Mouse (Mus musculus) megakaryocyte, embryonic 14.5 days (primary cell): ENCODE data around the gene Nae1. TPM values are rescaled to one million over a fixed set of nuclear protein-coding genes. Genes with fewer than 3 reads are reported as not detected.
A peak's percentile ranks its signal among the peaks of the same experiment; 100 is the strongest.

Experiments
- H3K27me3 ChIP-seq: replicated peaks from 2 replicates; pipeline ENCODE3; 2012; ENCODE audit warnings: inconsistent platforms
- H3K36me3 ChIP-seq: replicated peaks from 2 replicates; pipeline ENCODE3; 2012; ENCODE audit warnings: low read length, inconsistent platforms, mixed read lengths
- H3K4me1 ChIP-seq: 2 replicates; pipeline ENCODE4 v1.6.1; 2012; ENCODE audit warnings: inconsistent platforms
- H3K4me3 ChIP-seq: replicated peaks from 2 replicates; pipeline ENCODE3; 2012; ENCODE audit warnings: moderate library complexity, mild to moderate bottlenecking, inconsistent platforms
- H3K9me3 ChIP-seq: 2 replicates; pipeline ENCODE4 v1.6.1; 2012; ENCODE audit warnings: inconsistent platforms
- FLI1 ChIP-seq: IDR thresholded peaks from 2 replicates; pipeline ENCODE4 v1.6.1; 2012; ENCODE audit warnings: low read length, inconsistent platforms, mixed read lengths
- GATA1 ChIP-seq: IDR thresholded peaks from 3 replicates; pipeline ENCODE4 v1.6.1; 2012; ENCODE audit warnings: mixed read lengths, low read length, inconsistent platforms, borderline replicate concordance
- polyA plus RNA-seq: library from polyadenylated mRNA; stranded (reverse); fragments of >175 nt; gene quantifications from 2 replicates; pipeline ENCODE4 v1.2.3, GENCODE M21; 2012; ENCODE audit warnings: low replicate concordance; ENCODE audit not compliant: insufficient read depth

The Nae1 gene
- polyA plus RNA-seq, 1 experiment, result 1.5 TPM

GRCm38 (mm10) chr8:104533551-104533950 is 886 bp downstream of the Nae1 start:
- Histone ChIP-seq H3K27me3 (peaks cover 11% of the 10 kb centered on the region), H3K4me1 (peaks cover 32% of the 10 kb centered on the region), H3K4me3 (peak overlapping the region; percentile 99), H3K9me3 (no peaks in the 10 kb centered on the region), H3K36me3 (peaks cover 21% of the 10 kb centered on the region)
- TF ChIP-seq GATA1 (no peak), FLI1 (no peak)

DNA sequence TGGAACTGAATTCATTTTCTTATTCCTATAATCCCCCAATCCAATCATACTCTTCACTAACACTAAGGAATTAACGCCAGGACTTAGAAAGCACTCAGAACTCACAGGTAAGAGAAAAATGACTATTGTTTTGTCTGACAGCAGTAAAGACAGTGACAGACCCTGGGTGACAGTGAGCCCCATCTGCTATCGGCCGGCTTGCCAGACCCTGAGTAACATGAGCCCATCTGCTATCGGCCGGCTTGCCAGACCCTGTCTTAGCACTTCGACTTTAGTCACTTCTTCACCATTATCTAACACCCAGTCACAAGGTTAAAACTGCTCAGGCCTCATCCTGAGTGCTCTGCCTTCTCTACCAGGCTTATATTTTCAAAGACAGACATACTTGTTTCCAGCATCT is 4.8 kb downstream of the Nae1 start:
- H3K27me3 ChIP-seq, result no peaks in the 10 kb centered on the region
- H3K9me3 ChIP-seq, result no peaks in the 10 kb centered on the region
- no peak for TF ChIP-seq FLI1
- TF ChIP-seq GATA1, result no peak
- peaks cover 21% of the 10 kb centered on the region for H3K4me1 ChIP-seq
- peaks cover 56% of the 10 kb centered on the region for H3K36me3 ChIP-seq
- no peak overlapping the region for H3K4me3 ChIP-seq

- Histone ChIP-seq H3K27me3 (no peaks in the 10 kb centered on the region), H3K9me3 (no peaks in the 10 kb centered on the region), H3K4me3 (no peak overlapping the region), H3K4me1 (peaks cover 10% of the 10 kb centered on the region; the same call in 1 of the 2 replicates), H3K36me3 (peaks cover 76% of the 10 kb centered on the region)
- TF ChIP-seq GATA1, result no peak
- no peak for TF ChIP-seq FLI1
These were observed 16.6 kb downstream of the Nae1 start for GRCm38 (mm10) chr8:104517872-104518271.

GRCm38 (mm10) chr8:104510134-104510533 is 24.3 kb downstream of the Nae1 start:
- no peak for TF ChIP-seq FLI1
- TF ChIP-seq GATA1, result no peak
- H3K27me3 ChIP-seq, result no peaks in the 10 kb centered on the region
- peaks cover 16% of the 10 kb centered on the region for H3K4me1 ChIP-seq
- no peak overlapping the region for H3K4me3 ChIP-seq
- H3K36me3 ChIP-seq, result peaks cover 54% of the 10 kb centered on the region
- 0 out of 2 replicates have a peak, but pooled peaks cover 7% of the 10 kb centered on the region for H3K9me3 ChIP-seq

- Histone ChIP-seq H3K4me1 (peaks cover 16% of the 10 kb centered on the region), H3K36me3 (peaks cover 46% of the 10 kb centered on the region), H3K9me3 (0 out of 2 replicates have a peak, but pooled peaks cover 7% of the 10 kb centered on the region), H3K27me3 (no peaks in the 10 kb centered on the region), H3K4me3 (peak within 1 kb of the TSS; percentile 80)
- TF ChIP-seq FLI1, result no peak
- no peak for TF ChIP-seq GATA1
These were observed 25.1 kb downstream of the Nae1 start, which contains the start of gene Terb1 for GRCm38 (mm10) chr8:104509061-104510006. Terb1 (minus strand) TSS chr8:104509910.

GRCm38 (mm10) chr8:104479091-104479490 is 55.3 kb downstream of the Nae1 start:
- Histone ChIP-seq H3K4me1 (no peaks in the 10 kb centered on the region), H3K27me3 (peaks cover 12% of the 10 kb centered on the region), H3K9me3 (no peaks in the 10 kb centered on the region), H3K4me3 (no peak overlapping the region), H3K36me3 (no peaks in the 10 kb centered on the region)
- TF ChIP-seq GATA1, result no peak
- TF ChIP-seq FLI1, result no peak

- Histone ChIP-seq H3K4me1 (no peaks in the 10 kb centered on the region), H3K36me3 (no peaks in the 10 kb centered on the region), H3K9me3 (0 out of 2 replicates have a peak, but pooled peaks cover 3% of the 10 kb centered on the region), H3K4me3 (no peak overlapping the region), H3K27me3 (peaks cover 2% of the 10 kb centered on the region)
- no peak for TF ChIP-seq FLI1
- TF ChIP-seq GATA1, result no peak
These were observed 62.0 kb downstream of the Nae1 start for GRCm38 (mm10) chr8:104472465-104472864.

- Histone ChIP-seq H3K4me3 (no peak overlapping the region), H3K4me1 (no peaks in the 10 kb centered on the region), H3K27me3 (no peaks in the 10 kb centered on the region), H3K9me3 (0 out of 2 replicates have a peak, but pooled peaks cover 3% of the 10 kb centered on the region), H3K36me3 (no peaks in the 10 kb centered on the region)
- TF ChIP-seq FLI1 (no peak), GATA1 (no peak)
These were observed 67.0 kb downstream of the Nae1 start for GRCm38 (mm10) chr8:104467463-104467862.

Other genes starting within 250 kb of the Nae1 start
- gene Cmtm2a, start 241.5 kb downstream of the Nae1 start, polyA plus RNA-seq, result not detected in 2 replicates
- gene Gm45711, start 224.6 kb downstream of the Nae1 start, polyA plus RNA-seq, result not detected in 2 replicates
- not detected in 2 replicates for gene Cmtm1, start 224.5 kb downstream of the Nae1 start, polyA plus RNA-seq
- gene Gm11020, start 213.1 kb downstream of the Nae1 start, polyA plus RNA-seq, result not detected in 2 replicates
- gene Cmtm2b, start 212.4 kb downstream of the Nae1 start, polyA plus RNA-seq, result not detected in 2 replicates
- 64.5 and 65.4 TPM in 2 replicates for gene Cmtm3, start 195.2 kb downstream of the Nae1 start, polyA plus RNA-seq
- gene Cmtm4, start 138.8 kb downstream of the Nae1 start, polyA plus RNA-seq, result 0.69 and 1.2 TPM in 2 replicates
- gene Dync1li2, start 91.6 kb downstream of the Nae1 start, polyA plus RNA-seq, result 5.1 and 12.1 TPM in 2 replicates
- not detected in 2 replicates for gene Terb1, start 24.7 kb downstream of the Nae1 start, polyA plus RNA-seq
- 1.1 and 8.2 TPM in 2 replicates for gene Car7, start 52 bp upstream of the Nae1 start, polyA plus RNA-seq
- 1.3 TPM in 1 of 2 replicates, not detected in the other for gene Pdp2, start 56.8 kb upstream of the Nae1 start, polyA plus RNA-seq
- gene Cdh16, start 89.8 kb upstream of the Nae1 start, polyA plus RNA-seq, result not detected in 2 replicates
- gene Rrad, start 96.7 kb upstream of the Nae1 start, polyA plus RNA-seq, result 2.2 TPM in 1 of 2 replicates, not detected in the other
- gene Ciao2b, start 107.3 kb upstream of the Nae1 start, polyA plus RNA-seq, result 39.8 and 119 TPM in 2 replicates
- not detected in 2 replicates for gene Ces2a, start 199.4 kb upstream of the Nae1 start, polyA plus RNA-seq